Mouse (Mus musculus): ENCODE measurements at regions not wholly inside any gene's neighbourhood (a gene's known extent, or its start where the extent isn't known, plus 50 kb on each side); places are given as distances from the start of the nearest gene placed in this dataset.
"Not testable (repeated sequence)": the region's sequence is repeated elsewhere in the genome, so short reads cannot be mapped to it uniquely, and the experiment has no call there.

GRCm38 (mm10) chr12:15535822-15536221 is 280.9 kb downstream of the Trib2 start:
- WGBS = 2% methylated on average over 6 of the region's 6 CpGs
- Histone ChIP-seq H3K4me1 (ENCODE audit: control insufficient read depth, insufficient read depth, insufficient read length, low read length) (no peaks in the 10 kb centered on the region), H3K27me3 (ENCODE audit: control insufficient read depth, insufficient read depth, low read length) (no peaks in the 10 kb centered on the region), H3K36me3 (ENCODE audit: control insufficient read depth, insufficient read depth, low read length) (no peaks in the 10 kb centered on the region), H3K27ac (ENCODE audit: insufficient read depth, low read depth, low read length) (no peak overlapping the region), H3K4me3 (ENCODE audit: low read depth, low read length) (no peak overlapping the region)
- no peak for TF ChIP-seq POLR2A (IDR thresholded peaks at IDR 0.05; ENCODE audit: low read depth, low read length)
- peak; percentile 58; the same call in 1 of the 2 replicates for TF ChIP-seq CTCF (IDR thresholded peaks at IDR 0.05; ENCODE audit: extremely low read depth, insufficient read length, insufficient replicate concordance, low read depth, low read length)

GRCm38 (mm10) chr12:15520783-15521407 is 295.8 kb downstream of the Trib2 start:
- Histone ChIP-seq H3K36me3 (ENCODE audit: control insufficient read depth, insufficient read depth, low read length) (no peaks in the 10 kb centered on the region), H3K27ac (ENCODE audit: insufficient read depth, low read depth, low read length) (no peak overlapping the region), H3K4me1 (ENCODE audit: control insufficient read depth, insufficient read depth, insufficient read length, low read length) (no peaks in the 10 kb centered on the region), H3K27me3 (ENCODE audit: control insufficient read depth, insufficient read depth, low read length) (no peaks in the 10 kb centered on the region), H3K4me3 (ENCODE audit: low read depth, low read length) (no peak overlapping the region)
- WGBS = 47% methylated on average over 4 of the region's 4 CpGs
- TF ChIP-seq POLR2A (IDR thresholded peaks at IDR 0.05; ENCODE audit: low read depth, low read length) (no peak), CTCF (IDR thresholded peaks at IDR 0.05; ENCODE audit: extremely low read depth, insufficient read length, insufficient replicate concordance, low read depth, low read length) (no peak)

DNA sequence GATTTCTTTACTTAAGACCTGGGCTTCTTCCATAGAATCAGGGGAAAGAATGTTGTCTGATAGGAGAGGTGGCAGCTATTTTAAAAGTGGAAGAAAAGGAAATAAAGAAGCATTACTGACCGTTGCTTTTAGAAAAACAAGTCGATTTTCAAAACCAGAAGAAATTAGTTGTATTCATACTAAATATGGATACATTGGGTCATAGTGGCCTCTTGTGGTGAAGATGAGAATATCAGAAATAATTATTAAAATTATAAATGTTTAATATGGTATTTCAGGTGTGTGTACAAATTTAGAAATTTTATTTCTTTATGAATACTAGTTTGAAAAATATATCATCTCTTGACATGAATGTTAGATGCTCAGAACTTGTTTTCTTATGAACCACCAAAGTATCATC is 304.7 kb downstream of the Trib2 start:
- Histone ChIP-seq H3K4me1 (ENCODE audit: control insufficient read depth, insufficient read depth, insufficient read length, low read length) (no peaks in the 10 kb centered on the region), H3K36me3 (ENCODE audit: control insufficient read depth, insufficient read depth, low read length) (no peaks in the 10 kb centered on the region), H3K27me3 (ENCODE audit: control insufficient read depth, insufficient read depth, low read length) (no peaks in the 10 kb centered on the region), H3K4me3 (ENCODE audit: low read depth, low read length) (no peak overlapping the region), H3K27ac (ENCODE audit: insufficient read depth, low read depth, low read length) (no peak overlapping the region)
- WGBS = 26% methylated on average over 2 of the region's 2 CpGs
- TF ChIP-seq POLR2A (IDR thresholded peaks at IDR 0.05; ENCODE audit: low read depth, low read length) = no peak

GRCm38 (mm10) chr12:15507576-15507975 is 309.1 kb downstream of the Trib2 start:
- Histone ChIP-seq H3K4me1 (ENCODE audit: control insufficient read depth, insufficient read depth, insufficient read length, low read length) (no peaks in the 10 kb centered on the region), H3K27ac (ENCODE audit: insufficient read depth, low read depth, low read length) (no peak overlapping the region), H3K27me3 (ENCODE audit: control insufficient read depth, insufficient read depth, low read length) (no peaks in the 10 kb centered on the region), H3K36me3 (ENCODE audit: control insufficient read depth, insufficient read depth, low read length) (no peaks in the 10 kb centered on the region), H3K4me3 (ENCODE audit: low read depth, low read length) (no peak overlapping the region)
- 23% methylated on average over 7 of the region's 7 CpGs for whole genome bisulfite sequencing
- TF ChIP-seq CTCF (IDR thresholded peaks at IDR 0.05; ENCODE audit: extremely low read depth, insufficient read length, insufficient replicate concordance, low read depth, low read length) = no peak
- TF ChIP-seq POLR2A (IDR thresholded peaks at IDR 0.05; ENCODE audit: low read depth, low read length) = no peak

GRCm38 (mm10) chr12:15493640-15494039 is 323.1 kb downstream of the Trib2 start:
- Histone ChIP-seq H3K27me3 (ENCODE audit: control insufficient read depth, insufficient read depth, low read length) (no peaks in the 10 kb centered on the region), H3K4me1 (ENCODE audit: control insufficient read depth, insufficient read depth, insufficient read length, low read length) (no peaks in the 10 kb centered on the region), H3K27ac (ENCODE audit: insufficient read depth, low read depth, low read length) (no peak overlapping the region), H3K36me3 (ENCODE audit: control insufficient read depth, insufficient read depth, low read length) (no peaks in the 10 kb centered on the region), H3K4me3 (ENCODE audit: low read depth, low read length) (no peak overlapping the region)
- WGBS = 81% methylated on average over 2 of the region's 2 CpGs
- TF ChIP-seq CTCF (IDR thresholded peaks at IDR 0.05; ENCODE audit: extremely low read depth, insufficient read length, insufficient replicate concordance, low read depth, low read length) (no peak), POLR2A (IDR thresholded peaks at IDR 0.05; ENCODE audit: low read depth, low read length) (no peak)

DNA sequence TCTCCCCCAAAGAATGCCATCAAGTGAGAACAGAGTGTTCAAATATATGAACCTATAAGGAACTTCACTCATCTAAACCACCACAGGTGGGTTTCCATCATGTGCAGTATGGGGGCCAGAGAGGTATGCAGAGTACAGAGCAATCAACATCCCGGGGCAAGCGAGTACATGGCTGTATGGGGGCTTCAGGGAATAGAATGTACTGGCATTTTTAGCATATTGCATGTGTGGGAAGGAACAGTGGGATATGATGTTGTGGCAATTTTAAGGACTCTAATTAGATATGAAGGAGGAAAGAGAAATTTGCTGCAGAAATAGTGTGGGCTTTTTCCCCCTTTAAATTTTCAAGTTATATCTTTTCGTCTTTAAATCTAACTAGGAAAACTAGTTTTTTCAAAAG is 344.0 kb downstream of the Trib2 start:
- Histone ChIP-seq H3K27me3 (ENCODE audit: control insufficient read depth, insufficient read depth, low read length) (no peaks in the 10 kb centered on the region), H3K27ac (ENCODE audit: insufficient read depth, low read depth, low read length) (no peak overlapping the region), H3K4me1 (ENCODE audit: control insufficient read depth, insufficient read depth, insufficient read length, low read length) (no peaks in the 10 kb centered on the region), H3K36me3 (ENCODE audit: control insufficient read depth, insufficient read depth, low read length) (no peaks in the 10 kb centered on the region), H3K4me3 (ENCODE audit: low read depth, low read length) (no peak overlapping the region)
- 76% methylated on average over 3 of the region's 3 CpGs for WGBS
- no peak for TF ChIP-seq CTCF (IDR thresholded peaks at IDR 0.05; ENCODE audit: extremely low read depth, insufficient read length, insufficient replicate concordance, low read depth, low read length)
- no peak for TF ChIP-seq POLR2A (IDR thresholded peaks at IDR 0.05; ENCODE audit: low read depth, low read length)

- TF ChIP-seq POLR2A (IDR thresholded peaks at IDR 0.05; ENCODE audit: low read depth, low read length) (no peak), CTCF (IDR thresholded peaks at IDR 0.05; ENCODE audit: extremely low read depth, insufficient read length, insufficient replicate concordance, low read depth, low read length) (no peak)
- H3K4me3 ChIP-seq (ENCODE audit: low read depth, low read length) = no peak overlapping the region
- no peak overlapping the region for H3K27ac ChIP-seq (ENCODE audit: insufficient read depth, low read depth, low read length)
- no peaks in the 10 kb centered on the region for H3K36me3 ChIP-seq (ENCODE audit: control insufficient read depth, insufficient read depth, low read length)
- WGBS = 75% methylated on average over 1 of the region's 1 CpGs
- no peaks in the 10 kb centered on the region for H3K4me1 ChIP-seq (ENCODE audit: control insufficient read depth, insufficient read depth, insufficient read length, low read length)
- H3K27me3 ChIP-seq (ENCODE audit: control insufficient read depth, insufficient read depth, low read length) = no peaks in the 10 kb centered on the region
Measured at GRCm38 (mm10) chr12:15459429-15459828, 357.3 kb downstream of the Trib2 start.

GRCm38 (mm10) chr12:15456369-15456768 is 360.4 kb downstream of the Trib2 start:
- not testable (repeated sequence) for H3K27ac ChIP-seq (ENCODE audit: insufficient read depth, low read depth, low read length); H3K27me3 ChIP-seq (ENCODE audit: control insufficient read depth, insufficient read depth, low read length); H3K36me3 ChIP-seq (ENCODE audit: control insufficient read depth, insufficient read depth, low read length); H3K4me1 ChIP-seq (ENCODE audit: control insufficient read depth, insufficient read depth, insufficient read length, low read length); H3K4me3 ChIP-seq (ENCODE audit: low read depth, low read length)
